31 mouse cellular contexts compared by ENCODE assay signal in genomic region chr11:70206801-70207200, GRCm38 (mm10).
"Had no signal": no experiment of that assay in that cellular context is flagged by ENCODE, and none has a peak within 500 bp of the region (broad histone marks: within the 10 kb centered on the region; RNA-seq: fewer than 3 reads in every experiment).

No protein-coding gene starts in this region.

- H3K27ac ChIP-seq: heart, embryonic 10.5 days; heart, embryonic 13.5 days; heart, embryonic 15.5 days; hindbrain, embryonic 10.5 days; hindbrain, embryonic 14.5 days; hindbrain, embryonic 15.5 days; hindbrain, postnatal 0 days; intestine, embryonic 15.5 days; kidney, embryonic 15.5 days; kidney, postnatal 0 days; layer of hippocampus, adult 2 months; left cerebral cortex, adult 2 months had no signal

- H3K36me3 ChIP-seq: heart, embryonic 10.5 days; heart, embryonic 12.5 days; heart, embryonic 13.5 days; heart, embryonic 15.5 days; hindbrain, embryonic 10.5 days; hindbrain, embryonic 15.5 days; intestine, embryonic 15.5 days; kidney, embryonic 15.5 days had no signal

- H3K9ac ChIP-seq: heart, embryonic 12.5 days; heart, embryonic 13.5 days; heart, embryonic 15.5 days; hindbrain, embryonic 14.5 days; hindbrain, embryonic 15.5 days; intestine, embryonic 15.5 days; kidney, embryonic 15.5 days had no signal

- ATAC-seq: hindbrain, embryonic 16.5 days; hindbrain, postnatal 0 days; inflammation-experienced regulatory T-cells, adult 6 months; intestine, embryonic 15.5 days; intestine, embryonic 16.5 days; intestine, postnatal 0 days had no signal

- H3K4me1 ChIP-seq: heart, embryonic 10.5 days; heart, embryonic 15.5 days; hindbrain, embryonic 10.5 days; hindbrain, embryonic 15.5 days; intestine, embryonic 15.5 days; kidney, embryonic 15.5 days had no signal

- H3K4me2 ChIP-seq: heart, embryonic 11.5 days; heart, embryonic 12.5 days; heart, embryonic 13.5 days; heart, embryonic 15.5 days; hindbrain, embryonic 14.5 days; hindbrain, embryonic 15.5 days; intestine, embryonic 15.5 days; kidney, embryonic 15.5 days had no signal

- H3K9me3 ChIP-seq: heart, embryonic 10.5 days; heart, embryonic 12.5 days; heart, embryonic 13.5 days; heart, embryonic 15.5 days; hindbrain, embryonic 10.5 days; hindbrain, embryonic 15.5 days; intestine, embryonic 15.5 days; kidney, embryonic 15.5 days had no signal

- H3K4me3 ChIP-seq: heart, embryonic 10.5 days; heart, embryonic 12.5 days; heart, embryonic 13.5 days; heart, embryonic 15.5 days; hindbrain, embryonic 10.5 days; hindbrain, embryonic 15.5 days; intestine, embryonic 15.5 days; kidney, embryonic 15.5 days; layer of hippocampus, adult 2 months; left cerebral cortex, adult 2 months had no signal

- DNase-seq: heart, postnatal 10 days; heart, postnatal 4 days; kidney, adult 11 months; kidney, adult 18-20 months; kidney, adult 2 months; kidney, adult 8-10 months; kidney, postnatal 10 days; kidney, postnatal 14 days; kidney, postnatal 25 days; kidney, postnatal 36 days; kidney, postnatal 4 days; layer of hippocampus, adult 9-11 months; layer of hippocampus, postnatal 36 days had no signal

- H3K27me3 ChIP-seq: hindbrain, embryonic 15.5 days; intestine, embryonic 15.5 days had no signal
